Mouse (Mus musculus) intestine, embryonic 14.5 days (tissue): Measurements from ENCODE around the gene Xpot. TPM values are rescaled to one million over a fixed set of nuclear protein-coding genes. Genes with fewer than 3 reads are reported as not detected.

Experiments used
- ATAC-seq: fragments of 200-750 bp; cut with Nextera tagmentation; replicated peaks from 2 replicates; pipeline ENCODE4 v1.8.0; 2017; ENCODE audit warnings: low read depth, moderate number of reproducible peaks, moderate TSS enrichment, moderate library complexity; ENCODE audit not compliant: low FRiP score, low TSS enrichment
- DNase-seq: peaks from one replicate; pipeline ENCODE4 v3.0.0-alpha.2; 2018; ENCODE audit warnings: low spot score
- H3K27ac ChIP-seq: fragments of 300-500 bp; sonication (generic); 2 replicates; pipeline ENCODE4 v1.5.1; 2014; ENCODE audit warnings: low read depth, mild to moderate bottlenecking, control low read depth
- H3K27me3 ChIP-seq: fragments of 300-500 bp; sonication (generic); replicated peaks from 2 replicates; pipeline ENCODE4 v1.6.1; 2014; ENCODE audit warnings: low read length, control low read depth; ENCODE audit not compliant: control insufficient read depth, insufficient read depth
- H3K36me3 ChIP-seq: fragments of 300-500 bp; sonication (generic); 2 replicates; pipeline ENCODE4 v1.6.1; 2014; ENCODE audit warnings: low read length, control low read depth; ENCODE audit not compliant: control insufficient read depth, insufficient read depth
- H3K4me1 ChIP-seq: fragments of 300-500 bp; sonication (generic); replicated peaks from 2 replicates; pipeline ENCODE4 v1.6.1; 2014; ENCODE audit warnings: low read length, control low read depth, mixed read lengths; ENCODE audit not compliant: control insufficient read depth, insufficient read depth
- H3K4me2 ChIP-seq: fragments of 300-500 bp; sonication (generic); 2 replicates; pipeline ENCODE4 v1.6.1; 2014; ENCODE audit warnings: low read length
- H3K4me3 ChIP-seq: fragments of 300-500 bp; sonication (generic); 2 replicates; pipeline ENCODE4 v1.5.1; 2014; ENCODE audit warnings: low read depth, low read length, control low read depth, mixed read lengths
- H3K9ac ChIP-seq: fragments of 300-500 bp; sonication (generic); 2 replicates; pipeline ENCODE4 v1.6.1; 2014; ENCODE audit warnings: mild to moderate bottlenecking, low read length
- H3K9me3 ChIP-seq: fragments of 300-500 bp; sonication (generic); 2 replicates; pipeline ENCODE4 v1.6.1; 2016; ENCODE audit warnings: low read length, control low read depth; ENCODE audit not compliant: control insufficient read depth
- WGBS: fragments of 180-500 bp; shearing (Covaris S2); extraction: QIAGEN DNeasy Blood & Tissue Kit; methylation state at CpG from one replicate; pipeline ENCODE4 v1.1.7; 2014; 5-methylcytosine and 5-hydroxymethylcytosine counted together
- polyA plus RNA-seq: library from polyadenylated mRNA; unstranded; fragments of >200 nt; fragmentation: Nextera tagmentation; extraction: Ambion mirVana; gene quantifications from 2 replicates; pipeline ENCODE4 v1.2.1, GENCODE M21; 2014

Xpot gene
- polyA plus RNA-seq, 1 experiment from 2014 or later = 48.1 TPM

DNA sequence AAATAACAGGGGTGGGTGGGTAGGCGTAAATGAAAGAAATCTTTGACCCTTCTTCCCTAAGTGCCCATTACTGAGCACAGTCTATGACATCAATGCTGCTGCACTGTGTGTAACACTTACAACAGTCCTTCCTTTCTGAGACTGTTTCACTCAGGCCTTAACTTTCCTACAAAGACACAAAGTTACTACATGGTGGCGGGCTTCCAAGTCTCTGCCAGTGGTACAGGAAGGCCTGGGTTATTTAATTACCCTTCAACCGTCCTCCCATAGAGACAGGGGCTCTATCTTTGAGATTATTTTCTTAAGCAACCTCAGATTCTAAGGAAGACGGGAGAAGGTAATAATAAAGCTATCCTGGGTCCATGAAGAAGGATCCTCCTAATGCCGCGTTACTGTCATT is 13.7 kb downstream of the Xpot start:
- Histone ChIP-seq H3K4me2 (no peak overlapping the region), H3K9ac (no peak overlapping the region), H3K27ac (no peak overlapping the region), H3K27me3 (no peaks in the 10 kb centered on the region), H3K36me3 (peaks cover 89% of the 10 kb centered on the region), H3K4me3 (no peak overlapping the region), H3K9me3 (no peaks in the 10 kb centered on the region), H3K4me1 (no peaks in the 10 kb centered on the region)
- DNase-seq (no peak), ATAC-seq (no peak)
- WGBS = 94% methylated on average over 6 of the region's 6 CpGs

DNA sequence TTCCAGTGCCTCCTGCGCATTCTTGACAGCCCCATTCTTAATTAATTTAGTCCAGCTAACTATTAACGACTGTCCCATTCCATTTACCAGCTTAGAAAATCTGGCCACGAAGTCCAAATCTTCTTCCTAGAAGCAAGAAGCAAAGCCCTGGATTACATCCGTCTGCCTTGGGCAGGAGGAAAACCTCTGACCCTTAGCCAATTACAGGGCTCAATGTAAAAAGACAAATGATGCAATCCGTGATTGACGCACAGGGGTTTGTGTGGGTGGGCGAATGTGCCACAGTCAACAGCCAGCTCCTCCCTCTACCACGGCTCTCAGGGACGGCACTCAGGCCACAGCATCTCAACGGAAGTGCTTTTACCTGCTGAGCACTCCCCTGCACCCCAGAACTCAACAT is 14.5 kb downstream of the Xpot start:
- H3K4me1 ChIP-seq = no peaks in the 10 kb centered on the region
- no peak overlapping the region for H3K9ac ChIP-seq
- no peak for DNase-seq
- H3K27me3 ChIP-seq = no peaks in the 10 kb centered on the region
- H3K4me2 ChIP-seq = no peak overlapping the region
- H3K27ac ChIP-seq = no peak overlapping the region
- H3K4me3 ChIP-seq = no peak overlapping the region
- ATAC-seq = no peak
- no peaks in the 10 kb centered on the region for H3K9me3 ChIP-seq
- WGBS = 80% methylated on average over 9 of the region's 10 CpGs
- peaks cover 89% of the 10 kb centered on the region for H3K36me3 ChIP-seq

DNA sequence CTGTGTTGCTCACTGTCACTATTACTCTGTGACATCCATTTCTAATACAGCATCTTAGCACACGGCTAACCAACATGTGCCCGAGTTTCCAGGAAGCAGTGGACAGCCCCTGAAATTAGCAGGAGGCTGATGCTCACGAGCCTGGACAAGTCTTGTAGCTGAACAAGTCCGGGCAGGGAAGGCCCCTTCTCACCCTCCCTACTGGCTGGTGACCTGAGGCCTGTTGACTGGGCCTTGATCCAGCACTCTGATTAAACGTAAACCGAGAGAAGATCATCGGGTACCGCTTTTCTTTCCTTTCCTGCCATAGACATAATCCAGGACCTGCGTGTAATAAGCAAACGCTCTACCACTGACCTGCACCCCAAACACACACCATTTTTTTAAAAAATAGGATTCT is 18.0 kb downstream of the Xpot start:
- no peak overlapping the region for H3K4me2 ChIP-seq
- H3K27ac ChIP-seq = no peak overlapping the region
- 88% methylated on average over 10 of the region's 10 CpGs for WGBS
- H3K27me3 ChIP-seq = no peaks in the 10 kb centered on the region
- ATAC-seq (no peak), DNase-seq (no peak)
- H3K9me3 ChIP-seq = no peaks in the 10 kb centered on the region
- no peak overlapping the region for H3K9ac ChIP-seq
- peaks cover 93% of the 10 kb centered on the region for H3K36me3 ChIP-seq
- H3K4me1 ChIP-seq = no peaks in the 10 kb centered on the region
- H3K4me3 ChIP-seq = no peak overlapping the region

DNA sequence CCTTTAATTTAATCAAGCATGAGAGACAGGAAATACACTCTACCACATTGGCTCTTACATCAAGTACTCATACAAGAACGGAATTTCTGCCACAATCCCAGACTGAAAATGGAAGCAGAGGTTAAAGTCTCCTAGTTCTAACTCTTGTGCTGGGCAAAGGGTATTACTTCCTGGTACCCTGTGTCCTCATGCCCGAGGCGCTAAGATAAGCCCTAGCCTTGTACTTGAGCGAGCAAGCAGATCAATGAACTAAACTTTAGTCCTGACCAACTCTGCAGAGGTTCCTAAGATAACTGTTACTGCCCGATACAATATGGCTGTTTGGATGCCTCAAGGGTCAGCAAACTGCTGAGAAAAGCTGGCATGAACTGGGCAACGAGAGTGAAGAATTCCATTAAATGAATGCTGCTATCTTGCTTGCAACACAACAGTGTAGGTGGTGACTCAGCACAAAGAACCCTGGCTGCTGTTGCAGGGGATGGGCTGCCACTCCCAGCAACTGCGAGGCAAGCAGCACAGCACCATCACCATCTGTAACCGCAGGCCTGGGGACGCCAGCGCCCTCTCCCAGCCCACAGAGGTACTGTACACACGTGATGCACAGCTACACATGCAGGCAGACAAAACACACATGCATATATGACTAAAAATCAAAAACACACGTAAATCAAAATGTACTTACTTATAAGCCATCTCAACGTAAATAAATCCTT is 21.3 kb downstream of the Xpot start:
- no peak overlapping the region for H3K4me3 ChIP-seq
- H3K9me3 ChIP-seq = no peaks in the 10 kb centered on the region
- H3K4me2 ChIP-seq = no peak overlapping the region
- H3K4me1 ChIP-seq = no peaks in the 10 kb centered on the region
- H3K9ac ChIP-seq = no peak overlapping the region
- H3K36me3 ChIP-seq = peaks cover 98% of the 10 kb centered on the region
- ATAC-seq = no peak
- no peaks in the 10 kb centered on the region for H3K27me3 ChIP-seq
- WGBS = 94% methylated on average over 13 of the region's 13 CpGs
- no peak overlapping the region for H3K27ac ChIP-seq
- DNase-seq = no peak

DNA sequence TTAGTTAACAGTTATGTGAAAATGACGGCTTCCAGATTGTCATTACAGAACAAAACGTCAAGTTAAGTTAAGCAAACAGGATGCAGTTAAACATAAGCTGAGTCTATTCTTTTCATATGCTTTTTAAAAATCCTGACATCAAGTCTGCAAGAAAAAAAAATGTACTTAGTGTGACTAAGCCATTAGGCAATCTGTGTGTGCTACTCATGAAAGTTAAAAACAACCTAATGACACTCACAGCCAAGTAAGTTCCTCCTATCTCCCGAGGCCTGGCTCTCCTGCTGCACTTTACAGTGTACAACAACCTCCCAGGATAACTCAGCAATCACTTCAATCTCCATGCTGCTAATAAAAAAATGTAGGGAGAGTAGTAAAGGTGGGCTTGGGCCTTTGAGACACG is 22.6 kb downstream of the Xpot start:
- no peak overlapping the region for H3K27ac ChIP-seq
- no peak overlapping the region for H3K9ac ChIP-seq
- ATAC-seq (no peak), DNase-seq (no peak)
- H3K27me3 ChIP-seq = no peaks in the 10 kb centered on the region
- no peaks in the 10 kb centered on the region for H3K9me3 ChIP-seq
- H3K4me3 ChIP-seq = no peak overlapping the region
- H3K4me1 ChIP-seq = no peaks in the 10 kb centered on the region
- 88% methylated on average over 4 of the region's 4 CpGs for WGBS
- H3K36me3 ChIP-seq = peaks cover 100% of the 10 kb centered on the region
- no peak overlapping the region for H3K4me2 ChIP-seq

DNA sequence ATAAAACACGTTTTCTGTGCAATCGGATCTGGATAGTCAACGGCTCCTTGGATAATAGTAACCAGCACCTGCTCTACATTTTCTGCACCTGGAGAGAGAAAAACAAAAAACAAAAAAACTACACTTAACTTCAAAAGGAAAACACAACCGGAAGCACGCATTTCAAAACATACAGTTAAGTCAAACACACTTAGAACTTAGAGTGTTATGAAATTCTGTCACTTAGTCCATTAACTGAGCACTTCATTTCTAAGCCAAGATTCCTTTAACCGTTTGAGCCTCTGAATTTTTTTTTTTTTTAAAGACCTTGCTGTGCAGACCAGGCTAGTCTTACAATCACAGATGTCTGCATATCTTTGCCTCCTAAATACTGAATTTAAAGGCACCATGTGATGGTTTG is 24.9 kb downstream of the Xpot start:
- H3K4me3 ChIP-seq = no peak overlapping the region
- H3K4me2 ChIP-seq = no peak overlapping the region
- H3K36me3 ChIP-seq = peaks cover 100% of the 10 kb centered on the region
- H3K4me1 ChIP-seq = no peaks in the 10 kb centered on the region
- 83% methylated on average over 6 of the region's 6 CpGs for WGBS
- no peaks in the 10 kb centered on the region for H3K9me3 ChIP-seq
- no peak overlapping the region for H3K27ac ChIP-seq
- no peaks in the 10 kb centered on the region for H3K27me3 ChIP-seq
- DNase-seq (no peak), ATAC-seq (no peak)
- no peak overlapping the region for H3K9ac ChIP-seq

DNA sequence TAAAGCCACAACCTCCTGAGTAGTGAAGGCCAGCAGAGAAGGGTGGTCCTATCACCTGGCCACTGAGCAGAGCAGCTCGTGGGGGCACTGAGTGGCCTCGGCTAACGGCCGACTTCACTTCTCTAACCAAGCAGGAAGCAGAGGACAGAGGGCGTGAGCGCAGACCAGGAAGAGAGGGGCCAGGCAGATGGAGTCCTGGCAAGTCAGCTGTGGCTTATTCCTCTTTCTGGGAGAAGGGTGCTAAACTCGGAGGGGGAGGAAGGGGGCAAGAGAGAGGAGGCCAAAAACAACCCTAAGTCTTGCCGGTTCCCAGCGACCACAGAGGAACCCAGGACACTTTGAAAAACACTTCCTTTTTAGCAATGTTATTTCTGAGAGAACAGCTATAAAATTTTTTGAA is 29.6 kb downstream of the Xpot start:
- no peak overlapping the region for H3K27ac ChIP-seq
- ATAC-seq (no peak), DNase-seq (no peak)
- no peaks in the 10 kb centered on the region for H3K9me3 ChIP-seq
- H3K27me3 ChIP-seq = no peaks in the 10 kb centered on the region
- no peak overlapping the region for H3K9ac ChIP-seq
- H3K4me2 ChIP-seq = no peak overlapping the region
- WGBS = 82% methylated on average over 9 of the region's 9 CpGs
- no peaks in the 10 kb centered on the region for H3K4me1 ChIP-seq
- no peak overlapping the region for H3K4me3 ChIP-seq
- H3K36me3 ChIP-seq = peaks cover 87% of the 10 kb centered on the region

DNA sequence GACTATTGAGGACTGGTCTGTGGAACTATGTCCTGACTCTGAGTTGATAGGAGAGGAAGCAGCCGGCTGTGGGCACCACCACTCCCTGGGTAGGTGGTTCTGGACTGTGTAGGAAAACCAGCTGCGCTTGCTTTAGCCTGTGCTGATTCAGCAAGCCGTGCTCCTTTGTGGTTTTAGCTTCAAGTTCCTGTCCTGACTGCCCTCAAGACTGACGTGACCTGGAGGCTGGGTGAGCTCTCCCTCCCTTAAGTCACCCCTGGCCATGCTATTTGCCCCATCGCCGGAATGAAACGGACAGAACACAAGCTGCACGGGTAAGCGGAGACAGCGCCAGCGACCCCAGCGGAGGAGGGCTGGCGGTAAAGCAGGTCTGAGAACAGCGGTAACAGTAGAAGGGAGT is 35.0 kb downstream of the Xpot start:
- Histone ChIP-seq H3K9ac (no peak overlapping the region), H3K36me3 (peaks cover 58% of the 10 kb centered on the region), H3K4me1 (no peaks in the 10 kb centered on the region), H3K27ac (no peak overlapping the region), H3K9me3 (no peaks in the 10 kb centered on the region), H3K4me3 (no peak overlapping the region), H3K4me2 (no peak overlapping the region), H3K27me3 (no peaks in the 10 kb centered on the region)
- 90% methylated on average over 14 of the region's 14 CpGs for WGBS
- ATAC-seq (no peak), DNase-seq (no peak)

DNA sequence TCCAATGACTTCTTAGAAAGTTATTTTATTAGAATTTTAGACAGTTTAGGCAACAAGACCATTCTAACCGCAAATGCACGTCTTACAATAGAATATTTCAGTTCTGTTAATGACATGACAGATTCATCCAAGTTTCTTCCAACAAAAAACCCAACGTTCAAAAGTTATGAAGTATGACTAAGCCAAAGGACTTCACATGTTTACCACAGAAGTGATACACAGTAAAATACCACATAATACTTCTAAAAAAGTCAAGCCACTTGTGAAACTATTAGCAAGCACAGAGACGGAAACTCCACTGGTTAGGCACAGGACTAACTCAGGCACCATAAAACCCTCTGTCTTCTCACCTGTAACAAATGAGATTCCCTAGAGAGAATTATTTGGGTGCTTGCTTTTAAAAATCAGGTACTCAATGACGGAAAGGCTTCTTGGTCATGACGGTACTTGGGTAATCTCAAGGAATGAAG is 38.7 kb downstream of the Xpot start:
- H3K9me3 ChIP-seq = no peaks in the 10 kb centered on the region

More for the DNA sequence above, 38.7 kb downstream of the Xpot start:
- H3K4me3 ChIP-seq = peak overlapping the region; percentile 79
- peak overlapping the region; percentile 68 for H3K4me2 ChIP-seq
- H3K4me1 ChIP-seq = peaks cover 8% of the 10 kb centered on the region; the same call in 1 of the 2 replicates
- H3K36me3 ChIP-seq = peaks cover 47% of the 10 kb centered on the region
- 64% methylated on average over 6 of the region's 6 CpGs for WGBS
- peak overlapping the region; percentile 94 for H3K9ac ChIP-seq
- H3K27me3 ChIP-seq = no peaks in the 10 kb centered on the region
- H3K27ac ChIP-seq = peak overlapping the region; percentile 72; the same call in 1 of the 2 replicates
- ATAC-seq (no peak), DNase-seq (no peak)
